Mouse (Mus musculus): Measurements from ENCODE around the gene Mrgprf.
A peak's percentile ranks its signal among the peaks of the same experiment; 100 is the strongest.

Mrgprf gene

GRCm38 (mm10) chr7:145300321-145301007 lies at the start of gene Mrgprf:
TSS of gene Mrgprf (plus strand) at chr7:145300828.
- peak; percentile 69 for DNase-seq (ENCODE audit: low read depth, low spot score)

DNA sequence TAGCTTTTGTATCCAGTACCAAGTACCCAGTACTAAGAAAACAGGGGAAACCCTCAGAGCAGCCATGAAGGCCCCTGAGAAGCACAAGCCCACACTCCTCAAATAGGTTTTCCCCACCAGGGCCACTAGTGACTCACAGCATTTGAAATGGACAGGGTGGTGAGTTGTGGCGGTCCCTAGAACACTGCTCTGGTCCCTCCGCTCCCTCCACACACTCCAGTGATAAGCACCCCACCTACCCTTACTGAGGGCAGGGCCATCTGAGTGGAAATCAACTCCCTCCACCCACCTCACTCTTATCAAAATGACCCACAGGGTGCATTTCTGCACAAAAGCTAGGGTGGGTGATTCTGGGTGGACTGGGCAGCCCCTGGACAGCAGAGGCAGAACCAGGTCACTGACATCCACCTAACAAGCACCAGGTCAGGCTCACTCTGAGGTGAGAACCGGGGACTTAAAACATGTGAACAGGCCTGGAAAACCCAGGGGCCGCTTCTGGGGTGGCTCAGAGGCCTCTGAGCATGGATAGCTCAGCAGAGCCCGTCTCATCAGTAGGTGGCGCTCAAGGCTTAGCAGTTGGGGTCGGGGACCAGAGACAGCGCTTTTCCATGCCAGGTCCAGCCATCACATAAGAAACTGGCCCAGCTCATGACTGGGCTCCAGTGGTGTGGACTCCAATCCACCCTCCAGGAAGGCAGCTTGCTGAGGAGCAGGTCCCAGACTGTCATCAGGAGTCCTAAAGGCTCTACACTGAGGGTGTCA lies 47.7 kb upstream of the Mrgprf start:
- peak; percentile 71 for DNase-seq (ENCODE audit: low read depth, low spot score)

GRCm38 (mm10) chr7:145253986-145254630 lies 46.5 kb upstream of the Mrgprf start:
- DNase-seq (ENCODE audit: low read depth, low spot score) = no peak

DNA sequence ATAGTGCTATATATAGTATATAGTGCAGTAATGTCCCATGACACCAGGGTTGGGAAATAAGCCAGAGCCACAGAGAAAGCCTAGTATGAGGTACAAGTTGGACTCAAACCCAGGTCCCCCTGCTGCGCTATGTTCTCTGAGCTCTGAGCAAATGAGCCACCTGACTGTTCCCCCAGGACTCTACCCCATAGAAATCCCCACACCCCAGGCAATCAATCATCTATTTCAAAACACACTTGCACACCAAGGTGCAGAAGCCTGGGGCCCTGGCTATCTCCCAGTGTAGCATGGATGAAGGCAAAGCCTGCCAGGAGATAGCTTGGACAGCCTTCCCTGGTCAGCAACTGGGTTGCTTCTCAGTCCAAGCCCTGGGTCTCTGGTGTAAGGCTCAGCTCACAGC lies 44.5 kb upstream of the Mrgprf start:
- DNase-seq (ENCODE audit: low read depth, low spot score) = no peak

- DNase-seq (ENCODE audit: low read depth, low spot score) = no peak
Measured at GRCm38 (mm10) chr7:145264202-145264601, 36.4 kb upstream of the Mrgprf start.

- no peak for DNase-seq (ENCODE audit: low read depth, low spot score)
Measured at GRCm38 (mm10) chr7:145266011-145266410, 34.6 kb upstream of the Mrgprf start.

DNA sequence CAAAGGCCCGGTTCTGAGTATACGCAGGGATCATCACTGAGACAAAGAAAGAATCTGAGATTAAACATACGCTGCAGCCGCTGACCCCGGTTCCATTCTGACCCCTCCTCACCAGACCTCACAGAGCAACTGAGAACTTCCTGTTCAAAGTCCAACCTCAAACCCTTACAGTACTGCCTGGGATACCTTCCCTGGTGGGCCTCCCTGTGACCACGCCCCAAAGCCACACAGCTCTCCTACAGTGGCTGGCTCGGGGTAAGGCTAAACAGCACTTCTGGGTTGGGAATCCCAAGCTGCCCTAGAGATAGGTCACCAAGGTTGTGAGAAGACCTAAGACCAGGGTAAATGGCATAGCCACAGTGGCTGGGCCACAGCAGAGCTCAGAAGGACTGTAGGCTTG lies 31.7 kb upstream of the Mrgprf start:
- DNase-seq (ENCODE audit: low read depth, low spot score) = no peak

- no peak for DNase-seq (ENCODE audit: low read depth, low spot score)
Measured at GRCm38 (mm10) chr7:145270955-145271354, 29.7 kb upstream of the Mrgprf start.

DNA sequence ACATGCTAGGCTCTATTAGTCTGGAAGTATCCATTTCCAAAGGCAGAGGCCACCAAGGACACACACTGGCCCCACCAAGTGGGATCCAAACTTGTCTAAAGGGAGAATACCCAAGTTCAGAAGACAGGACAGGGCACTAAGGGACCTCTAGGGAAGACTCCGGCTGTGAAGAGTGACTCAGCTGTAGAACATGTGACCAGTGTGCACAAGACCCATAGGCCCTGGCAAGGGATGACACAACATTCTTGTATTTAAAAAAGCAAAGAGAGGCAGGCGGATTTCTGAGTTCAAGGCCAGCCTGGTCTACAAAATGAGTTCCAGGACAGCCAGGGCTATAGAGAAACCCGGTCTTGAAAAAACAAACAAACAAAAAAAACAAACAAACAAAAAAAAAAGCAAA lies 25.1 kb upstream of the Mrgprf start:
- DNase-seq (ENCODE audit: low read depth, low spot score) = no peak

GRCm38 (mm10) chr7:145281396-145281795 lies 19.2 kb upstream of the Mrgprf start:
- peak; percentile 29 for DNase-seq (ENCODE audit: low read depth, low spot score)

DNA sequence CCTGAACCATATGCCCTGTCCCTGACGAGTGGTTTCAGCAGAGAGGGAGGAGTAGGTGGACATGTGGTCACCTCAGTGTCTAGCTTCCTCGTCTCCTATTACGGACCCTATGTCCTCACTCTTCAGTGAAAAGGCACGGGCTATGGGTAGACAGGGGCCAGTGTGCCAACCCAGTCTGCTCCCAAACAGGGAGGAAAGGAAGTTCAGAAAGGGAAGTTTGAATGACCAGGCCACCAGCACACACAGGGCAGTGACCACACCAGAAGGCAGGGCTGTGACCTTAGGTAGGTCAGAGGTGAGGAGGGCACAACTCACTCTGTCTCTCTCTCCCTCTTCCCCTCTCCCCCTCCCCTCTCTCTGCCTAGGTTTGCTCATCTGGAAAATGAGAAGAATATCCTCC lies 17.6 kb upstream of the Mrgprf start:
- no peak for DNase-seq (ENCODE audit: low read depth, low spot score)

- peak; percentile 97 for DNase-seq (ENCODE audit: low read depth, low spot score)
Measured at GRCm38 (mm10) chr7:145283487-145284187, 17.0 kb upstream of the Mrgprf start, which contains the start of gene Tpcn2. TSS of gene Tpcn2 (minus strand) at chr7:145284011.

DNA sequence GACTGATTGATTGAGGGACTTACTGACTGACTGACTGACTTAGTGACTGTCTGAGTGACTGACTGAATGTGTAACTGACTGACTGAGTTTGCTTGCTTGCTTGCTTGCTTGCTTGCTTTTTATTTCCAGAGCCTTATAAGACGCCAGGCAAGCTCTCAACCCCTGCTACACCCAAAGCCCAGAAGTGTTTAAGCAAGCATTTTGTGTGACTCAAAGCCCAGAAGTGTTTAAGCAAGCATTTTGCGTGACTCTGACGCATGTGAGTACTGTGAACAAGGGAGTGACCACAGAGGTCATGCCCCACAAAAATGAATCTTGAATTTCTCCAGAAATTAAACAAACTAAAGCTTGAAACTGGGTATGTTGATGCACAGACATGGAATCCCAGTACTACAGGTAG lies 16.3 kb upstream of the Mrgprf start:
- DNase-seq (ENCODE audit: low read depth, low spot score) = no peak

- peak; percentile 86 for DNase-seq (ENCODE audit: low read depth, low spot score)
Measured at GRCm38 (mm10) chr7:145285476-145285875, 15.2 kb upstream of the Mrgprf start.

DNA sequence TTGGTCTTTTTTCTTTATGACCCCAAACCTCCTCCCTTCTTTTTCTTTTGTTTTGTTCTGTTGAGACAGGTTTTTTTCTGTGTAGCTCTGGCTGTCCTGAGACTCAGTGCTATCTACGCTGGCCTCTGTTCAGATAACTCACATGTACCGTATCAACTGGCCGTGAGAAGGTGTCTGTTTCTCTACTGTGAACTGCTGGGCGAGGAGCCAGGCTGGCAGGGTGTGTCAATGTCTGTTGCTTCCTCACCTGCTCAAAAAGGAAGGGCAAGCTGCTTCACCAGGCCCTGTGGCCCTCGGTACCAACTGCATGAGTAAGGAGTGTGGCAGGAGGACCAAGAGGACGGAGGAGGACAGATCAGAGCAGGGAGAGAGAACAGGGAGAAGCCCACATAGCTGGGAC lies 13.2 kb upstream of the Mrgprf start:
- no peak for DNase-seq (ENCODE audit: low read depth, low spot score)

DNA sequence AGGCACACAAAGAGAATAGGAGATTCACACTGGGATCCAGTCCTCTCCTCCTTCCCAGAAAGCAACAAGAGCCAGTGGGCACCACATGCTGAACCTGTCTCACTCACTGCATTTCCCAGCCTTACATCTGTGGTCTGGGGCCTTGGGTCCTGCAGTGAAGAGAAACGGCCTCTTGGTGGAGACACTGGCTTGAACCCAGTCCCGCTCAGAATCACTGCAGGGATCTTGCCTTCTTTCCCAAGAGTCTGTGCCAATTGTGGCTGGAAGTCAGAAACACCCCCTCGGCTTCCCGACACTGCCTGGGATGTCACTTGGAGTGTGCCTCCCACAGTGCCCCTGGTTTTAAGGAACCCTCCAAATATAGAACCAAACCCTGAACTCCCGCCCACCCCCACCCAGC lies 11.3 kb upstream of the Mrgprf start:
- DNase-seq (ENCODE audit: low read depth, low spot score) = peak; percentile 83

GRCm38 (mm10) chr7:145291847-145292246 lies 8.8 kb upstream of the Mrgprf start:
- DNase-seq (ENCODE audit: low read depth, low spot score) = no peak

- DNase-seq (ENCODE audit: low read depth, low spot score) = no peak
Measured at GRCm38 (mm10) chr7:145292726-145293125, 7.9 kb upstream of the Mrgprf start.

DNA sequence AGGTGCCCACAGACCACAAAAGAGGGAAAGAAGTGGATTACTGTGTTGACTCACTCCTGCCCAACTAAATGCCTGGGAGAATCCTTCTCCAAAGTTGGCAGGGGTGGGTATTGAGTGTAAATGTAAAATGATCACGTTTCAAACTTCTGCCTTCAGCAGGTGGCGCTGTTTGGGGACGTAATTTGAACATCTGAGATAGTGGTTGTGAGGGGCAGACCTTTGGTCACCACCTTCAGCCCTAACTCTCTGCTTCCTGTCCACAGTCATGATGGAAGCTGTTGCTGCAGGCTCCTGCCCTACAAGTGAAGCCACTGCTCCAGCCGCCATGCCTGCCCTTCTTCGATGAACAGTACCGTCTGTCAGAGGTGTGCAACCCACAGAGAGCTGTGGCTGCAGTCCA lies 6.8 kb upstream of the Mrgprf start:
- DNase-seq (ENCODE audit: low read depth, low spot score) = peak; percentile 56

GRCm38 (mm10) chr7:145298666-145299490 lies 1.8 kb upstream of the Mrgprf start:
- no peak for DNase-seq (ENCODE audit: low read depth, low spot score)
